Mouse (Mus musculus): ENCODE data around the gene Fbxo21. TPM values are rescaled to one million over a fixed set of nuclear protein-coding genes. Genes with fewer than 3 reads are reported as not detected.

The Fbxo21 gene
- polyA plus RNA-seq, 1 experiment, result 55.5 TPM

GRCm38 (mm10) chr5:118058858-118059257 lies 82.3 kb downstream of the Fbxo21 start:
- no peak overlapping the region for H3K4me3 ChIP-seq (ENCODE audit: insufficient read depth, low read depth, low read length)
- no peak overlapping the region for H3K27ac ChIP-seq (replicated peaks; ENCODE audit: low read depth, low read length)
- H3K4me1 ChIP-seq (ENCODE audit: control insufficient read depth, insufficient read depth, insufficient read length, low read length), result no peaks in the 10 kb centered on the region

- Histone ChIP-seq H3K27ac (replicated peaks; ENCODE audit: low read depth, low read length) (no peak overlapping the region), H3K4me3 (ENCODE audit: insufficient read depth, low read depth, low read length) (no peak overlapping the region), H3K4me1 (ENCODE audit: control insufficient read depth, insufficient read depth, insufficient read length, low read length) (no peaks in the 10 kb centered on the region)
Observed at GRCm38 (mm10) chr5:118059646-118060045, 83.1 kb downstream of the Fbxo21 start.

Other genes starting within 250 kb of the Fbxo21 start
- 0.28 and 0.29 TPM in 2 replicates for gene Nos1, start 195.7 kb upstream of the Fbxo21 start, polyA plus RNA-seq (2012; ENCODE audit: insufficient read depth, insufficient read length, missing spikeins)
- 7.4 and 8.8 TPM in 2 replicates for gene Tesc, start 51.0 kb downstream of the Fbxo21 start, polyA plus RNA-seq (2012; ENCODE audit: insufficient read depth, insufficient read length, missing spikeins)
- 18.4 and 27.2 TPM in 2 replicates for gene Fbxw8, start 178.7 kb downstream of the Fbxo21 start, polyA plus RNA-seq (2012; ENCODE audit: insufficient read depth, insufficient read length, missing spikeins)
- gene Hrk, start 187.9 kb downstream of the Fbxo21 start, polyA plus RNA-seq (2012; ENCODE audit: insufficient read depth, insufficient read length, missing spikeins), result not detected in 2 replicates

Measured in brown adipose tissue, adult 24 weeks (tissue).